Mouse (Mus musculus) testis, adult 2 months (tissue): ENCODE measurements at regions not wholly inside any gene's neighbourhood (a gene's known extent, or its start where the extent isn't known, plus 50 kb on each side); places are given as distances from the start of the nearest gene placed in this dataset.
"Not testable (repeated sequence)": the region's sequence is repeated elsewhere in the genome, so short reads cannot be mapped to it uniquely, and the experiment has no call there.

Experiments used
- H3K27ac ChIP-seq: fragments of 200-500 bp; 2 replicates; pipeline ENCODE4 v1.5.1; 2012; ENCODE audit warnings: low read depth, low read length; ENCODE audit not compliant: control insufficient read depth, insufficient read depth
- H3K27me3 ChIP-seq: fragments of 200-500 bp; 2 replicates; pipeline ENCODE4 v1.6.1; 2012; ENCODE audit warnings: mild to moderate bottlenecking, low read length, moderate library complexity; ENCODE audit not compliant: control insufficient read depth, insufficient read depth
- H3K36me3 ChIP-seq: fragments of 200-500 bp; 2 replicates; pipeline ENCODE4 v1.6.1; 2012; ENCODE audit warnings: mild to moderate bottlenecking, low read length; ENCODE audit not compliant: control insufficient read depth, insufficient read depth
- H3K4me1 ChIP-seq: fragments of 200-500 bp; 2 replicates; pipeline ENCODE4 v1.6.1; 2012; ENCODE audit warnings: low read length; ENCODE audit not compliant: control insufficient read depth, insufficient read depth
- H3K4me3 ChIP-seq: fragments of 200-500 bp; 2 replicates; pipeline ENCODE4 v1.5.1; 2012; ENCODE audit warnings: low read depth, mild to moderate bottlenecking, low read length, moderate library complexity, mixed read lengths; ENCODE audit not compliant: control insufficient read depth
- CTCF ChIP-seq: fragments of 200-500 bp; IDR thresholded peaks from 2 replicates; pipeline ENCODE4 v1.5.1; 2012; ENCODE audit warnings: low read depth, mild to moderate bottlenecking, inconsistent platforms, low read length, moderate library complexity; ENCODE audit not compliant: control insufficient read depth, insufficient read depth, insufficient replicate concordance
- POLR2A ChIP-seq: fragments of 200-500 bp; IDR thresholded peaks from 2 replicates; pipeline ENCODE4 v1.6.1; 2012; ENCODE audit warnings: low read depth, mild to moderate bottlenecking, inconsistent platforms, low read length, moderate library complexity; ENCODE audit not compliant: control insufficient read depth

GRCm38 (mm10) chr1:81739392-81739791 is 493.5 kb upstream of the Gm9747 start:
- no peaks in the 10 kb centered on the region for H3K4me1 ChIP-seq
- H3K36me3 ChIP-seq, result no peaks in the 10 kb centered on the region
- H3K27me3 ChIP-seq, result no peaks in the 10 kb centered on the region
- no peak overlapping the region for H3K4me3 ChIP-seq
- no peak overlapping the region for H3K27ac ChIP-seq
- TF ChIP-seq POLR2A (no peak), CTCF (no peak)

GRCm38 (mm10) chr1:81739981-81740380 is 492.9 kb upstream of the Gm9747 start:
- Histone ChIP-seq H3K27me3 (no peaks in the 10 kb centered on the region), H3K27ac (no peak overlapping the region), H3K4me3 (no peak overlapping the region), H3K4me1 (no peaks in the 10 kb centered on the region), H3K36me3 (no peaks in the 10 kb centered on the region)
- TF ChIP-seq POLR2A, result no peak
- TF ChIP-seq CTCF, result no peak

- not testable (repeated sequence) for H3K36me3 ChIP-seq, H3K4me1 ChIP-seq, H3K27me3 ChIP-seq, H3K4me3 ChIP-seq, H3K27ac ChIP-seq
These were observed 491.0 kb upstream of the Gm9747 start for GRCm38 (mm10) chr1:81741882-81742281.

GRCm38 (mm10) chr1:81744524-81744923 is 488.4 kb upstream of the Gm9747 start:
- H3K4me1 ChIP-seq, result no peaks in the 10 kb centered on the region
- TF ChIP-seq CTCF (no peak), POLR2A (no peak)
- H3K27ac ChIP-seq, result no peak overlapping the region
- H3K36me3 ChIP-seq, result no peaks in the 10 kb centered on the region
- no peaks in the 10 kb centered on the region for H3K27me3 ChIP-seq
- no peak overlapping the region for H3K4me3 ChIP-seq

- no peak overlapping the region for H3K4me3 ChIP-seq
- no peak overlapping the region for H3K27ac ChIP-seq
- no peak for TF ChIP-seq POLR2A
- TF ChIP-seq CTCF, result no peak
- no peaks in the 10 kb centered on the region for H3K4me1 ChIP-seq
- H3K36me3 ChIP-seq, result no peaks in the 10 kb centered on the region
- no peaks in the 10 kb centered on the region for H3K27me3 ChIP-seq
These were observed 487.6 kb upstream of the Gm9747 start for GRCm38 (mm10) chr1:81745024-81745960.

- Histone ChIP-seq H3K4me1 (no peaks in the 10 kb centered on the region), H3K36me3 (no peaks in the 10 kb centered on the region), H3K4me3 (no peak overlapping the region), H3K27me3 (no peaks in the 10 kb centered on the region), H3K27ac (no peak overlapping the region)
- no peak for TF ChIP-seq CTCF
These were observed 486.9 kb upstream of the Gm9747 start for GRCm38 (mm10) chr1:81746013-81746412.

- TF ChIP-seq CTCF, result no peak
- no peak for TF ChIP-seq POLR2A
- H3K27ac ChIP-seq, result no peak overlapping the region
These were observed 485.9 kb upstream of the Gm9747 start for GRCm38 (mm10) chr1:81747025-81747424.

GRCm38 (mm10) chr1:81754067-81754466 is 478.8 kb upstream of the Gm9747 start:
- Histone ChIP-seq H3K36me3 (no peaks in the 10 kb centered on the region), H3K27me3 (no peaks in the 10 kb centered on the region), H3K27ac (no peak overlapping the region), H3K4me1 (no peaks in the 10 kb centered on the region), H3K4me3 (no peak overlapping the region)
- TF ChIP-seq POLR2A (no peak), CTCF (no peak)

More at GRCm38 (mm10) chr1:81747025-81747424, 485.9 kb upstream of the Gm9747 start:
- Histone ChIP-seq H3K4me3 (no peak overlapping the region), H3K4me1 (no peaks in the 10 kb centered on the region), H3K36me3 (no peaks in the 10 kb centered on the region), H3K27me3 (no peaks in the 10 kb centered on the region)
